Mouse (Mus musculus) adrenal gland, postnatal 4 days (tissue): ENCODE measurements around the gene Cenpm. TPM values are rescaled to one million over a fixed set of nuclear protein-coding genes. Genes with fewer than 3 reads are reported as not detected.

Source experiments
- DNase-seq, 2 experiments: peaks; one replicate each; pipeline ENCODE4 v3.0.0; 2021 to 2022; ENCODE audit warnings: low spot score in 2 of 2, mixed read lengths in 2 of 2
- total RNA-seq, 2 experiments: library from RNA; stranded (reverse); gene quantifications; 2 replicates each; pipeline ENCODE4 v1.2.3; 2021

Gene Cenpm
- total RNA-seq, 2 experiments from 2014 or later: 12.8 to 16.8 TPM

- no peak for DNase-seq
Observed at GRCm38 (mm10) chr15:82216142-82216827, 28.3 kb downstream of the Cenpm start.

DNA sequence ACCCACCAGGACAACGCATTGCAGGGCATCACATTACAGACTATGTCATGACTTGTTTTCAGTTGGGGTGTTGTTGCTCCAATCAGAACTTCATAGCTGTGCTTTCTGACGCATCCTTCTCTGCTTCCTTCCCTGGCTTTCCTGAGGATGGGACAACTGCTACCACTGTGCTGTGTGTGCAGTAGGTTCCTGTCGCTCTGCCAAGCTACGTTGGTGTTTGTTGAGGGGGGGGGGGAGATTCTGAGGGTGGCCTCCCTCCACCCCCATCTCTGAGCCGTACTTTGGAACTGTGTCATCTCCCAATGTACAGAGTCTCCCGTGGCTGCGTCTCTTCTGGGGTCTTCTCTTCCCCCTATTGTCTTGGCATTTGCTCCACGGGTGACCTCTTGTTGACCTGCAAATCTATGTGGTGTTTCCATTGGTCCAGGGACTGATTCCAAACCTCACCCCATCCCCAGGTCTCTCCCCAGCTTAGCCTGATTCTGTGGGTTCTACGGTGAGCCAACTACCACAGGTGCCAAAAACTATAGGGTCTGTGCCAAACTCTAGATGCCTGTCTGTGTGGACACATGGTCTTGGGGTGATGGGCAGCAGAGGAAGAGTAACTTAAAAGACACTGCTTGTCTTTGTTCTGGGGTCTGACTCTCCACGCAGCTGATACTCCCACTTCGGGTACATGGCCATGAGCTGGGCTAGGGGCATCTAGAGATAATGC is 29.1 kb downstream of the Cenpm start:
- no peak for DNase-seq

- DNase-seq: no peak
Observed at GRCm38 (mm10) chr15:82213222-82213621, 31.3 kb downstream of the Cenpm start.

- no peak for DNase-seq
Observed at GRCm38 (mm10) chr15:82212752-82213063, 31.8 kb downstream of the Cenpm start, which contains the start of gene Shisa8. Shisa8 (minus strand) TSS chr15:82212815.

- DNase-seq: no peak
Observed at GRCm38 (mm10) chr15:82211911-82212751, 32.4 kb downstream of the Cenpm start.

- no peak for DNase-seq
Observed at GRCm38 (mm10) chr15:82211281-82211680, 33.3 kb downstream of the Cenpm start.

DNA sequence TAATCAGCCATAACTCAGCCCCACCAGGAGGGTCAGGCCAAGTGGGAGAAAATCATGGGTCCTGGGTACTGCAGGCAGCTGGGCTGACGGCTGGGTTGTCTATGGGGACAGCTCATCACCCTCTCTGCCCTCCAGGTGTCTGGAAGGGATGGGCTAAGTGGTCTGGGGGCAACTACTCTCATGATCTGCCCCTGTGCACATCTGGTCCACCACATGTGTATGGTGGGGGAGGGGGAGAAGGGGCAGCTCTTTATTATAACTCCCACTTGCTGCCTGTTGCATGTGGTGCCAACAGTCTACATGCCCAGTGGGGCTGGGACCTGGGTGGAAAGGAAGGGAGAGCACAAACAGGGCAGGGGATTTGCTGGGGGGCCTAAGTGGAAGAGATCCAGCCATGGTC is 33.7 kb downstream of the Cenpm start:
- DNase-seq: no peak

- DNase-seq: no peak
Observed at GRCm38 (mm10) chr15:82209295-82210050, 35.1 kb downstream of the Cenpm start.

- no peak for DNase-seq
Observed at GRCm38 (mm10) chr15:82208307-82208706, 36.2 kb downstream of the Cenpm start.

GRCm38 (mm10) chr15:82207504-82208219 is 36.9 kb downstream of the Cenpm start:
- no peak for DNase-seq

DNA sequence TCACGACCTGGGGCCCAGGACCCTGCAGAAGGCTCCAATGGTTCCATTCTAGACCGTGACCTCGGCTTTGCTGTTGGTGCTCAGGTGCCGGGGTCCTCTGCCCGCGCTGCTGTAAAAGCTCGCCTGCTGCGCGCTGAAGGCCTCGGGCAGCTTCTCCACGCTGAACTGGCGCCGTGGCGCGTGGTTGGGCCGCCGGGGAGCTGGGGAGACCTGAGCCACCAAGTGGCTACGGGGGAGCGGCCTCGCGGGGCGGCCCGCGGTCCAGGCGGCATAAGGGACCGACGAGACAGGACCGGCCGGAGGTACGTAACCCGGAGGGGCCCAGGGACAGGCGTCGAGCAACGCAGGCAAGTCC is 37.5 kb downstream of the Cenpm start:
- no peak for DNase-seq

- DNase-seq: no peak
Observed at GRCm38 (mm10) chr15:82206365-82207104, 38.0 kb downstream of the Cenpm start.

- no peak for DNase-seq
Observed at GRCm38 (mm10) chr15:82204680-82205371, 39.7 kb downstream of the Cenpm start.

DNA sequence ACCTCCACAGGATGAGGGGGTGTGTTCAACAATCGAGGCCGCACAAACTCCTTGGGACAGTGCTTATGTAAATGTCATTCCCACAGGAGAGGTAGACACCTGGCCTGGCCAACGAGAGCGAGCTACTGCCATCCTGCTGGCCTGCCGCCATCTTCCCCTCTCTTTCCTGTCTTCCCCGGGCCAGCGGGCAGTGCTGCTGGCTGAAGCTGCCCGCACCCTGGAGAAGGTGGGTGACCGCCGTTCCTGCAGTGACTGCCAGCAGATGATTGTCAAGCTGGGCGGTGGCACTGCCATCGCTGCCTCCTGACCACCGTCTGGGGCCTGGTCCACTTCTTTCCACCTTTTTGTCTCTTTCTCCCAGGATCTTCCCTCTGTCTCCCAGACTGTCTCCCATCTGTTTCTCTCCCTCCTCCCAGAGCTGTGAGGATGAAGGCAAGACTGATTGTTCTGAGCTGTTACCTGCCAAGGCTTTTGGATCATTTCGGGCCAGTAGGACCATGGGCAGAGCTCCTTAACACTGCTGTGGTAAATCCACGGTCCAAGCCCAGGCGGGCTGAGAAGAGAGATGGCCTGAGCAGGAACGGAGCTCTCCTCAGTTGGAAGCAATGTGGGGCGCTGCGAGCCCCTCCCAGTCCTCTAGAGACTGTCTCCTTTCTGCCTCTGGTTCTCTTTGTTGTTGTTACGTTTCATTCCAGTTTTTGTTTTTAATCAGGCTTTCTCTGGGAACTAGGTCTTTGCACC is 40.8 kb downstream of the Cenpm start:
- DNase-seq: no peak

GRCm38 (mm10) chr15:82203090-82203489 is 41.5 kb downstream of the Cenpm start:
- DNase-seq: no peak

DNA sequence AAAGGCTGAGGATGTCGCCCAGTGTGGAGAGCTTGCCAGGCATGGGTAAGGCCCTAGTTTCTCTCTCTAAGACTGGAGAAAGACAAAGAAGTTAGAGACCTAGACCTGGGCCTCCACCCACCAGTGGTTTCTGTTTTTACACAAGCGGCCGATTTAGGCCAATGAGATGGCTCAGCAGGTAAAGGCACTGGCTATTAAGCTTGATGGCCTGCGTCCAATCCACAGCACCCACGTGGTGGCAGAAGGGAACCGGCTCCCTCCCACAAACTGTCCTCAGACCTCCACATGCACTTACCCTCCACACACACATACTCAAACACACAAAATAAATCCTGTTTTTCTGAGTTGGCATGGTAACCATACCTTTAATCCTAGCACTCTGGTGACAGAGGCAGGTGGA is 42.5 kb downstream of the Cenpm start:
- no peak for DNase-seq

DNA sequence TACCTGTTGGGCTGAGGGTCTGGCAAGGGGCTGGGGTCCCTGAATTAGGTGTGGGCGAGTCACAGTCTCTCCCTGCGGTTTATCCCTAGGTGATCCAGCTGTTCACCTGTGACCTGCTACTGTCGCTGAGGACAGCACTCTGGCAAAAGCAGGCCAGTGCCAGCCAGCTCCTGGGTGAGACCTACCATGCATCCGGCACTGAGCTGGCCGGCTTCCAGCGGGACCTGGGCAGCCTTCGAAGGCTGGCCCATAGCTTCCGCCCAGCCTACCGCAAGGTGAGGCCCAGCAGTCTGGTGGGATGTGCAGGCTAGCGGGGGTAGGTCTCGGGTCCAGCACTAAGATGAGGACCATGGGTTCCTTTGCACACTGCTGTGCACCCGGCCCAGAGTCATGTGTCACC is 45.0 kb downstream of the Cenpm start:
- DNase-seq: no peak

DNA sequence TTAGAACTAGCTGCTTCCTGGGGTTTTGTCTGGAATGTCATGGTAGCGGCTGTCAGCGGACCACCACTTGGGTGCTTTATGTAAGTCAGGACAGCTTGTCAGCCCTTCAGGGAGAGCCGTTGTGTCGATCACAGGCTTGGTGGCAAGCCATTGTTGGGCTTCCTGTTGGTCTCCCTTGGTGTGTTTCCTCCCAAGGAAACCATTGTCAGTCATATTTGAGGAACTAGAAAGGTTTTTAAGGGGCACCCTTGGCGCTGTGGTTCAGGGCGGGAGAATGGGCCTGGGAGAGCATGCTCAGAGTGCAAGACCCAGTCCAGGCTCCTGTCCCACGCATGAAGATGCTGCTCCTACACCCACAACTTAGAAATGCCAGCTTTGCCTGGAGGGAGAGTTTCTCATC is 46.2 kb downstream of the Cenpm start:
- DNase-seq: no peak

- DNase-seq: no peak
Observed at GRCm38 (mm10) chr15:82197937-82198336, 46.6 kb downstream of the Cenpm start.
